Mouse (Mus musculus) thymus, adult 2 months (tissue): Measurements from ENCODE around the gene Usp24.

ENCODE experiments used
- CTCF ChIP-seq: fragments of 200-500 bp; IDR thresholded peaks from 2 replicates; pipeline ENCODE4 v1.5.1; 2012; ENCODE audit warnings: mild to moderate bottlenecking, control low read depth, low read length, moderate library complexity, borderline replicate concordance; ENCODE audit not compliant: control insufficient read depth, poor library complexity, insufficient read depth; ENCODE audit errors: extremely low read depth
- POLR2A ChIP-seq: fragments of 200-500 bp; IDR thresholded peaks from 2 replicates; pipeline ENCODE4 v1.6.1; 2012; ENCODE audit warnings: mild to moderate bottlenecking, low read length, control low read depth, moderate library complexity; ENCODE audit not compliant: control insufficient read depth, poor library complexity, insufficient read depth; ENCODE audit errors: extremely low read depth

DNA sequence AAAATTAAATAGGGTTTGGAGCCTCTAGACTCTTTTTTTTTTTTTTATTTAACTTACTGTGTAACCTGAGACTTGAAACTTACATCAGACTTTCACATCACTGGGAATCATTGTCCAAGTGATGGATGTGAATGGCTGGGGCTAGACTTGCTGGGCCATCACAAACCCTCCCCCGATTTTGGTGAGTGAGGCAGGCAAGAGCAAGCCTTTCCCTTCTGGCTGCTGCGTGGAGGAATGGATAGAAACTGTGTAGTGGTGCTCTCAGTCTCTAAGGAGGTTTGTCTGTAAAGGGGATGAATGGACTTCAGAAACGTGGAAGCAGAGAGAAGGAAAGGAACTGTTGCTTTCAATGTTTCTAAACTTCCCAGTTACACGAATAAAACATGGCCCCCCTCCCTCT, 20.3 kb upstream of the Usp24 start:
- TF ChIP-seq CTCF (no peak), POLR2A (no peak)
